Mouse (Mus musculus) midbrain, postnatal 0 days (tissue): ENCODE measurements around the gene Mcu. TPM values are rescaled to one million over a fixed set of nuclear protein-coding genes. Genes with fewer than 3 reads are reported as not detected.

Source experiments
- ATAC-seq: fragments of 200-750 bp; cut with Nextera tagmentation; 2 replicates; pipeline ENCODE4 v1.8.0; 2017; ENCODE audit warnings: moderate number of reproducible peaks, mild to moderate bottlenecking, moderate TSS enrichment, moderate library complexity; ENCODE audit not compliant: low FRiP score
- DNase-seq: peaks from one replicate; pipeline ENCODE4 v3.0.0-alpha.2; 2015; ENCODE audit warnings: low spot score
- H3K27ac ChIP-seq: fragments of 300-500 bp; sonication (generic); 2 replicates; pipeline ENCODE4 v1.5.1; 2014; ENCODE audit warnings: low read depth, mild to moderate bottlenecking, low read length, mixed read lengths
- H3K27me3 ChIP-seq: fragments of 300-500 bp; sonication (generic); 2 replicates; pipeline ENCODE4 v1.6.1; 2014; ENCODE audit warnings: low read length, control low read depth, mixed read lengths; ENCODE audit not compliant: insufficient read depth
- H3K36me3 ChIP-seq: fragments of 300-500 bp; sonication (generic); 2 replicates; pipeline ENCODE4 v1.6.1; 2014; ENCODE audit warnings: low read length, control low read depth, mixed read lengths; ENCODE audit not compliant: insufficient read depth
- H3K4me1 ChIP-seq: fragments of 300-500 bp; sonication (generic); 2 replicates; pipeline ENCODE4 v1.6.1; 2014; ENCODE audit warnings: mild to moderate bottlenecking, control low read depth, antibody characterized with exemption, low read length, mixed read lengths; ENCODE audit not compliant: insufficient read depth
- H3K4me2 ChIP-seq: fragments of 300-500 bp; sonication (generic); 2 replicates; pipeline ENCODE4 v1.6.1; 2014; ENCODE audit warnings: low read depth, mild to moderate bottlenecking, low read length, mixed read lengths; ENCODE audit not compliant: poor library complexity, severe bottlenecking
- H3K4me3 ChIP-seq: fragments of 300-500 bp; sonication (generic); 2 replicates; pipeline ENCODE4 v1.5.1; 2014; ENCODE audit warnings: low read depth, mild to moderate bottlenecking, low read length, moderate library complexity
- H3K9ac ChIP-seq: fragments of 300-500 bp; sonication (generic); replicated peaks from 2 replicates; pipeline ENCODE4 v1.6.1; 2014; ENCODE audit warnings: mild to moderate bottlenecking, low read length, moderate library complexity, mixed read lengths; ENCODE audit not compliant: poor library complexity, severe bottlenecking
- H3K9me3 ChIP-seq: fragments of 300-500 bp; sonication (generic); 2 replicates; pipeline ENCODE4 v1.6.1; 2016; ENCODE audit warnings: low read length, control low read depth
- CTCF ChIP-seq: IDR thresholded peaks from 2 replicates; pipeline ENCODE4 v1.5.1; 2016; ENCODE audit warnings: antibody characterized with exemption, mild to moderate bottlenecking
- WGBS: fragments of 180-500 bp; shearing (Covaris S2); extraction: QIAGEN DNeasy Blood & Tissue Kit; methylation state at CpG from one replicate; pipeline ENCODE4 v1.1.7; 2014; 5-methylcytosine and 5-hydroxymethylcytosine counted together
- polyA plus RNA-seq: library from polyadenylated mRNA; unstranded; fragments of >200 nt; fragmentation: Nextera tagmentation; extraction: Ambion mirVana; gene quantifications from 2 replicates; pipeline ENCODE4 v1.2.1, GENCODE M21; 2015
- total RNA-seq: library from RNA; depleted of rRNA; stranded (reverse); fragments of >200 nt; gene quantifications from 2 replicates; pipeline ENCODE4 v1.2.3, GENCODE M21; 2014

The Mcu gene
- total and polyA plus RNA-seq, 2 experiments from 2014 or later = 39.4 to 46.1 TPM

- Histone ChIP-seq H3K36me3 (no peaks in the 10 kb centered on the region), H3K4me3 (no peak overlapping the region), H3K4me1 (no peaks in the 10 kb centered on the region), H3K4me2 (no peak overlapping the region), H3K27ac (no peak overlapping the region), H3K9me3 (no peaks in the 10 kb centered on the region), H3K27me3 (no peaks in the 10 kb centered on the region), H3K9ac (no peak overlapping the region)
- DNase-seq (no peak), ATAC-seq (no peak)
- 87% methylated on average over 6 of the region's 6 CpGs for WGBS
- no peak for TF ChIP-seq CTCF
These were observed 46.1 kb downstream of the Mcu start for GRCm38 (mm10) chr10:59570360-59570759.

GRCm38 (mm10) chr10:59569481-59569869 lies 47.0 kb downstream of the Mcu start:
- Histone ChIP-seq H3K4me2 (no peak overlapping the region), H3K27ac (no peak overlapping the region), H3K27me3 (no peaks in the 10 kb centered on the region), H3K9me3 (no peaks in the 10 kb centered on the region), H3K4me3 (no peak overlapping the region), H3K4me1 (no peaks in the 10 kb centered on the region), H3K36me3 (no peaks in the 10 kb centered on the region), H3K9ac (no peak overlapping the region)
- ATAC-seq (no peak), DNase-seq (no peak)
- TF ChIP-seq CTCF = no peak
- WGBS = 97% methylated on average over 1 of the region's 1 CpGs

- Histone ChIP-seq H3K4me2 (no peak overlapping the region), H3K4me1 (no peaks in the 10 kb centered on the region), H3K27me3 (no peaks in the 10 kb centered on the region), H3K9ac (no peak overlapping the region), H3K27ac (no peak overlapping the region), H3K36me3 (no peaks in the 10 kb centered on the region), H3K4me3 (no peak overlapping the region), H3K9me3 (no peaks in the 10 kb centered on the region)
- 62% methylated on average over 10 of the region's 10 CpGs for WGBS
- DNase-seq (no peak), ATAC-seq (no peak)
- TF ChIP-seq CTCF = no peak
These were observed 47.6 kb downstream of the Mcu start for GRCm38 (mm10) chr10:59568665-59569480.

GRCm38 (mm10) chr10:59566968-59567367 lies 49.5 kb downstream of the Mcu start:
- no peak for ATAC-seq
- no peaks in the 10 kb centered on the region for H3K4me1 ChIP-seq
- no peaks in the 10 kb centered on the region for H3K9me3 ChIP-seq
- 88% methylated on average over 13 of the region's 13 CpGs for WGBS
- H3K36me3 ChIP-seq = no peaks in the 10 kb centered on the region
- H3K27me3 ChIP-seq = no peaks in the 10 kb centered on the region
- H3K27ac ChIP-seq = no peak overlapping the region
- no peak overlapping the region for H3K4me2 ChIP-seq
- no peak overlapping the region for H3K4me3 ChIP-seq
- H3K9ac ChIP-seq = no peak overlapping the region
- no peak for DNase-seq
- TF ChIP-seq CTCF = no peak

- WGBS = 75% methylated on average over 2 of the region's 2 CpGs
- H3K4me3 ChIP-seq = no peak overlapping the region
- H3K4me2 ChIP-seq = no peak overlapping the region
- H3K9me3 ChIP-seq = no peaks in the 10 kb centered on the region
- no peaks in the 10 kb centered on the region for H3K4me1 ChIP-seq
- no peaks in the 10 kb centered on the region for H3K36me3 ChIP-seq
- H3K27ac ChIP-seq = no peak overlapping the region
- no peak for DNase-seq
- no peak overlapping the region for H3K9ac ChIP-seq
- TF ChIP-seq CTCF = no peak
- ATAC-seq = no peak
- no peaks in the 10 kb centered on the region for H3K27me3 ChIP-seq
These were observed 50.5 kb downstream of the Mcu start for GRCm38 (mm10) chr10:59565995-59566410.

- no peak overlapping the region for H3K9ac ChIP-seq
- no peak overlapping the region for H3K4me3 ChIP-seq
- H3K27me3 ChIP-seq = no peaks in the 10 kb centered on the region
- no peaks in the 10 kb centered on the region for H3K9me3 ChIP-seq
- WGBS = 88% methylated on average over 5 of the region's 5 CpGs
- ATAC-seq (no peak), DNase-seq (no peak)
- H3K27ac ChIP-seq = no peak overlapping the region
- H3K4me1 ChIP-seq = no peaks in the 10 kb centered on the region
- no peak for TF ChIP-seq CTCF
- no peaks in the 10 kb centered on the region for H3K36me3 ChIP-seq
- no peak overlapping the region for H3K4me2 ChIP-seq
These were observed 51.9 kb downstream of the Mcu start for GRCm38 (mm10) chr10:59564551-59564950.
